Mouse (Mus musculus): ENCODE results near the gene Tpcn1. TPM values are rescaled to one million over a fixed set of nuclear protein-coding genes. Genes with fewer than 3 reads are reported as not detected.

Tpcn1 gene
- polyA plus RNA-seq, 1 experiment from 2014 or later: 14.9 TPM

DNA sequence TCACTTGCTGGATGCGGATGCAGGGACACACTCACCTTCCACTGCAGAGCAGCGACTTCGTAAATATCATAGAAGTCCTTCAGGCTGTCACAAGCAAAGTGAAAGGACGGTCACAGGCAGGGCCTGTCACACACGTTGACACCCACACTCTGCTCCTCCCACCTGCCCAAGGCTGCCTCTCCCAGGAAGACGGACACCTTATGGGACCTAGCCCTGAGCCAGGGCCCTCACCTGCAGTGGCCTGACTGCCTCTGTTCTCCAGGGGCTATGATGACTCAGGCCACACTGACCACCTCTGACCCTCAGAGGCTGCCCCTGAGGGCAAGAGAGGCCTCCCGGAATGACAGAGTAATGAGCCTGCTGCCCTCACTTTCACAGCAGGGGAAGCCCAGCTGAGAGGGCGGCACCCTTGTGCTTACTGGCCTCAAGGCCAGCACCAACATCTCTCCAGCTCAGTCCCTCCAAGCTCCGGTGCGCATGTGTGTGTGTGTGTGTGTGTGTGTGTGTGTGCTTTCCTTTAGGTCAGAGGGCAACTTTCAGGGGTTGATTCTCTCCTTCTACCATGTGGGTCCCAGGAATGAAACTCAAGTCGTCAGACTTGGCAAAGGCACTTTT, 40.1 kb downstream of the Tpcn1 start:
- H3K27ac ChIP-seq (ENCODE audit: low read depth, low read length): no peak overlapping the region
- H3K9ac ChIP-seq (ENCODE audit: low read length): no peak overlapping the region
- no peak overlapping the region for H3K4me3 ChIP-seq (ENCODE audit: low read depth, low read length)
- H3K27me3 ChIP-seq (ENCODE audit: control insufficient read depth, insufficient read depth, low read length): no peaks in the 10 kb centered on the region
- no peaks in the 10 kb centered on the region for H3K9me3 ChIP-seq (ENCODE audit: control insufficient read depth, low read length)
- no peak overlapping the region for H3K4me2 ChIP-seq (ENCODE audit: low read depth)
- WGBS: 65% methylated on average over 11 of the region's 11 CpGs
- H3K4me1 ChIP-seq (ENCODE audit: control insufficient read depth, insufficient read depth, low read length): 0 out of 2 replicates have a peak, but pooled peaks cover 2% of the 10 kb centered on the region
- ATAC-seq (ENCODE audit: insufficient read depth, low FRiP score, low TSS enrichment): no peak
- DNase-seq (ENCODE audit: low spot score): no peak
- peaks cover 6% of the 10 kb centered on the region for H3K36me3 ChIP-seq (ENCODE audit: control insufficient read depth, insufficient read depth, low read length)

DNA sequence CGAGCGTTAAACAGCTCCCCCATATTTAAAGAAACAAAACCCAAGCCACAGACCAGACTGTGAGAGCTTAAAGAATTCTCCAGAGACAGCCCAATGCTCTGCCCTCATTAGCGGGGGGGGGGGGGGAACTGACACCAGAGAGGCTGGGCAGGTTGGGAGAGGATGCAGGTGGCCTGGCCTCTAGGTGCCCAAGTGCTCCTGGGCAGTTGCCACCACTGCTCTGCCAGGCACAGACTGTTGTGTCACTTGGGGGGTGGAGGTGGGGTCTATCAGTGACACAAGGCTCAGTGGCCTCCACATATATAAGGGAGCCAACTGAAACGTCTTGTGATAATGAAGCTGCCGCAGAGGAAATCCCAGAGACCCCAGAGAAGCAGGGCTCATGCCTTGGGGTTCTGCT, 51.8 kb downstream of the Tpcn1 start:
- H3K4me3 ChIP-seq (ENCODE audit: low read depth, low read length): no peak overlapping the region
- no peaks in the 10 kb centered on the region for H3K9me3 ChIP-seq (ENCODE audit: control insufficient read depth, low read length)
- H3K9ac ChIP-seq (ENCODE audit: low read length): no peak overlapping the region
- H3K27me3 ChIP-seq (ENCODE audit: control insufficient read depth, insufficient read depth, low read length): no peaks in the 10 kb centered on the region
- peaks cover 4% of the 10 kb centered on the region for H3K36me3 ChIP-seq (ENCODE audit: control insufficient read depth, insufficient read depth, low read length)
- no peak overlapping the region for H3K27ac ChIP-seq (ENCODE audit: low read depth, low read length)
- ATAC-seq (ENCODE audit: insufficient read depth, low FRiP score, low TSS enrichment) (no peak), DNase-seq (ENCODE audit: low spot score) (no peak)
- H3K4me1 ChIP-seq (ENCODE audit: control insufficient read depth, insufficient read depth, low read length): peaks cover 3% of the 10 kb centered on the region
- H3K4me2 ChIP-seq (ENCODE audit: low read depth): no peak overlapping the region
- 83% methylated on average over 5 of the region's 5 CpGs for WGBS

DNA sequence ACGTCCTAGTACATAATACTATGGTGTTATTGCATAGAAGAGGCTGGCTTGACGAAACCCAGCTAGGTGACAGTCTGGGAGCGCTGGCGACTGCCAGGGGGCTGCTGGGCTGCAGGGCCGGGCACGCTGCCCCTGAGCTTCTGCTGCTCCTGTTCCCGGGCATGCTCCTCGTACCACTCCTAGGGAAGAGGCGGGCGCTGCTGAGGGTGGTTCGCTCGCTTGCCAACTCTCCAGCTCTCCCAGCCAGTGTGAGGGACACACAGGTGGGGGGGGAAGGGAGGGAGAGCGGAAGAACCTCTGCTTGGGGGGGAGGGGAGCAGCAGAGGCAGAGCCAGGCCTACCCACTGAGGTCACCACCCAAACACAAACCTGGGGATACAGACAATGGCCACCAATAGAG, 52.4 kb downstream of the Tpcn1 start:
- Histone ChIP-seq H3K4me3 (ENCODE audit: low read depth, low read length) (no peak overlapping the region), H3K9me3 (ENCODE audit: control insufficient read depth, low read length) (no peaks in the 10 kb centered on the region), H3K4me2 (ENCODE audit: low read depth) (no peak overlapping the region), H3K27me3 (ENCODE audit: control insufficient read depth, insufficient read depth, low read length) (no peaks in the 10 kb centered on the region), H3K27ac (ENCODE audit: low read depth, low read length) (no peak overlapping the region), H3K4me1 (ENCODE audit: control insufficient read depth, insufficient read depth, low read length) (peaks cover 3% of the 10 kb centered on the region), H3K9ac (ENCODE audit: low read length) (no peak overlapping the region), H3K36me3 (ENCODE audit: control insufficient read depth, insufficient read depth, low read length) (peaks cover 2% of the 10 kb centered on the region; the same call in 1 of the 2 replicates)
- ATAC-seq (ENCODE audit: insufficient read depth, low FRiP score, low TSS enrichment) (no peak), DNase-seq (ENCODE audit: low spot score) (no peak)
- 89% methylated on average over 13 of the region's 13 CpGs for WGBS

DNA sequence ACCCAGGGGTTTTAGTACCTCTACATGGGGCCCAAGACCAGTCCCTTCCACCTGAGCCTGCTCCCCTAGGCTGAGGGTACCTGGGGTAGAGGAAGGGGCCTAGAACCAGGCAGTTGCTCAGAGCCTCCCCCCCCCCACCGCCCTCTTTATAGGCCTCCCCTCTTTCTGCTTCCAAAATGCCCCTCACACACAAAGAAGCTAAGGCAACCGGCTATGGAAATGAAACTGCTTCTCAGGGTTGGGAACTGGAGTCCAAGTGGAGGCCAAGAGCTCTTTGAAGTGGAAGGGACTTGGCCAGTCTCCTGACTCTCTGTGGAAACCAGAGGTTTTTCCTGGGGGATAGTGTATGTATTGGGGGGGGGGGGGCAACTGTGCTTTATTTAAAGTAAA, 53.8 kb downstream of the Tpcn1 start:
- H3K9ac ChIP-seq (ENCODE audit: low read length): no peak overlapping the region

DNA sequence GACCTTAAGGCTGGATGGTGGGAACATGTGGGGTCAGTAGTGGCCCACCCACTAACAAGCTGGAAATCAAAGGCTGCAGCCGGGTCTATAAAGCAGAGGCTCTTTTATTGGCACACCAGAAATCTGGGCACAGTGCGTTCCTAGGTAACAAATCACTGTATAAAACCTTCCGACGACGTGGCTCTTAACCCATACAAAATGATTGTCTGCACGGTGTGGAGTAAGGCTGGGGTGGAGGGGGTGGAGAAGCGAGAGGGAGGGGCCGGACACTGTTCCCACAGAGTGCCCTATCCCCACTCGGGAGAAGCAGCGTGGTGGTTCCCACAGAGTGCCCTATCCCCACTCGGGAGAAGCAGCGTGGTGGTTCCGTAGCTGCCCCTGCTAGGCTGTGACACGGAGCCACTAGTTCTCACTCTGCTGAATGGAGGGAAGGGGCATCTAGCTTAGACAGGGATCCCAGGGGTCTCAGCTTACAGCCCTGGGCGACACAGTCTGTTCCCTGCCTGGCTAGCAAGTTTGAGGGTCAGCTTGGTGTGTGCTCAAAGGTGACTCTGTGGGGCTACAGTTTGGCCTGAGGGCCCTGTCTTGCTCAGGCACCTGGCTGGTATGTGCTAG, 54.3 kb downstream of the Tpcn1 start:
- WGBS: 29% methylated on average over 15 of the region's 15 CpGs
- peaks cover 3% of the 10 kb centered on the region for H3K4me1 ChIP-seq (ENCODE audit: control insufficient read depth, insufficient read depth, low read length)
- peaks cover 2% of the 10 kb centered on the region; the same call in 1 of the 2 replicates for H3K36me3 ChIP-seq (ENCODE audit: control insufficient read depth, insufficient read depth, low read length)
- ATAC-seq (ENCODE audit: insufficient read depth, low FRiP score, low TSS enrichment) (no peak), DNase-seq (ENCODE audit: low spot score) (no peak)
- no peak overlapping the region for H3K4me2 ChIP-seq (ENCODE audit: low read depth)
- H3K9ac ChIP-seq (ENCODE audit: low read length): peak overlapping the region; percentile 29; the same call in 1 of the 2 replicates
- no peak overlapping the region for H3K4me3 ChIP-seq (ENCODE audit: low read depth, low read length)
- no peaks in the 10 kb centered on the region for H3K27me3 ChIP-seq (ENCODE audit: control insufficient read depth, insufficient read depth, low read length)
- no peak overlapping the region for H3K27ac ChIP-seq (ENCODE audit: low read depth, low read length)
- no peaks in the 10 kb centered on the region for H3K9me3 ChIP-seq (ENCODE audit: control insufficient read depth, low read length)

More for the DNA sequence above, 53.8 kb downstream of the Tpcn1 start:
- ATAC-seq (ENCODE audit: insufficient read depth, low FRiP score, low TSS enrichment): no peak
- no peak for DNase-seq (ENCODE audit: low spot score)
- peaks cover 3% of the 10 kb centered on the region for H3K4me1 ChIP-seq (ENCODE audit: control insufficient read depth, insufficient read depth, low read length)
- H3K27ac ChIP-seq (ENCODE audit: low read depth, low read length): 0 out of 2 replicates have a peak overlapping the region, but pooled peaks have one; percentile 8
- H3K4me2 ChIP-seq (ENCODE audit: low read depth): no peak overlapping the region
- H3K9me3 ChIP-seq (ENCODE audit: control insufficient read depth, low read length): no peaks in the 10 kb centered on the region
- peaks cover 2% of the 10 kb centered on the region; the same call in 1 of the 2 replicates for H3K36me3 ChIP-seq (ENCODE audit: control insufficient read depth, insufficient read depth, low read length)
- no peaks in the 10 kb centered on the region for H3K27me3 ChIP-seq (ENCODE audit: control insufficient read depth, insufficient read depth, low read length)
- no peak overlapping the region for H3K4me3 ChIP-seq (ENCODE audit: low read depth, low read length)
- WGBS: 32% methylated on average over 2 of the region's 2 CpGs

DNA sequence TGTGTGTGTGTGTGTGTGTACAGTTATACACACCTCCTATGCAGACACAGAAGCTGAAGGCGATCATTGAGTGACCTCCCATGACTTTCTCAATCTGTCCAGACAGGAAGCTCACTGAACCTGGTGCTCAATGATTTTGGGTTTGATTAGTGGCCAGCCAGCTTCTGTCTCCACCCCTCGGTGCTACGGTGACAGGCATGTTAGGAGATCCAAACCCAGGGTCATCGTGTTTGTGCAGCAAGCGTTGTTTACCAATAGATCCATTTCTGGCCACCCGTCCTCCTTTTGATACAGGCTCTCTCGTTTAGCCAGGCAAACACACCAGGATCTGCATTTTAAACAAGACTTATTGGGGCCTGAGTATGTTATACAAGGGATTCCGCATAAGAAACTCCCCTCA, 56.8 kb downstream of the Tpcn1 start:
- no peaks in the 10 kb centered on the region for H3K9me3 ChIP-seq (ENCODE audit: control insufficient read depth, low read length)
- 92% methylated on average over 8 of the region's 8 CpGs for WGBS
- ATAC-seq (ENCODE audit: insufficient read depth, low FRiP score, low TSS enrichment) (no peak), DNase-seq (ENCODE audit: low spot score) (no peak)
- peaks cover 4% of the 10 kb centered on the region for H3K4me1 ChIP-seq (ENCODE audit: control insufficient read depth, insufficient read depth, low read length)
- no peaks in the 10 kb centered on the region for H3K36me3 ChIP-seq (ENCODE audit: control insufficient read depth, insufficient read depth, low read length)
- no peak overlapping the region for H3K4me3 ChIP-seq (ENCODE audit: low read depth, low read length)
- H3K27me3 ChIP-seq (ENCODE audit: control insufficient read depth, insufficient read depth, low read length): no peaks in the 10 kb centered on the region
- H3K9ac ChIP-seq (ENCODE audit: low read length): no peak overlapping the region
- no peak overlapping the region for H3K4me2 ChIP-seq (ENCODE audit: low read depth)
- no peak overlapping the region for H3K27ac ChIP-seq (ENCODE audit: low read depth, low read length)

DNA sequence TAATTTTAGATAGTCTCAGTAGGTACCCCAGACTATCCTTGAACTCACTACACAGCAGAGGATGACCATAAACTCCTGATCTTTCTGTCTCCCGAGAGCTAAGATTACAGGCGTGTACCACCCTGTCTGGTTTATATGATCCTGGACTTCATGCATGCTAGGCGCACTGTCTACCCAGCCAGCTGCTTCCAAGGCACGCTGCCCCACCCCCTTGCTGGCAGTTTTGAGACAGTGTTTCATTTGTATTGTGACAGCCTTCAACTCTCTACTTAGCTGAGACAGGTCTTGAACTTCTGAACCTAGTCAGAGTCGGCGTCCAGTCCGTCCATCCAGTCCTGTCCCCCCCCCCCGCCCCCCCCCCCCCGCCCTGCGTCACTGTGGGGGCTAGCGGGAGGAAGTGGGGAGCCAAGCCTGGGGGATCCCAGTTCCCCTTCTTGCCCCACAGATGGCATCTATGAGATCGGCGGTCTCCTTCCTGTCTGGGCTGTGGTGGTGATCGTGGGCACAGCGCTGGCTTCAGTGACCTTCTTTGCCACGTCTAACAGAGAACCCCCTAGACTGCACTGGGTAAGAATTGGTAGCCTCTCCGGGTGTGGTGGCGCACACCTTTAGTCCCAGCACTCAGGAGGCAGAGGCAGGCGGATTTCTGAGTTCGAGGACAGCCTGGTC, 61.0 kb downstream of the Tpcn1 start:
- DNase-seq (ENCODE audit: low spot score) (no peak), ATAC-seq (ENCODE audit: insufficient read depth, low FRiP score, low TSS enrichment) (no peak)
- no peaks in the 10 kb centered on the region for H3K27me3 ChIP-seq (ENCODE audit: control insufficient read depth, insufficient read depth, low read length)
- no peaks in the 10 kb centered on the region for H3K9me3 ChIP-seq (ENCODE audit: control insufficient read depth, low read length)
- WGBS: 87% methylated on average over 13 of the region's 20 CpGs
- H3K36me3 ChIP-seq (ENCODE audit: control insufficient read depth, insufficient read depth, low read length): no peaks in the 10 kb centered on the region
- H3K9ac ChIP-seq (ENCODE audit: low read length): no peak overlapping the region
- no peak overlapping the region for H3K4me2 ChIP-seq (ENCODE audit: low read depth)
- H3K4me3 ChIP-seq (ENCODE audit: low read depth, low read length): no peak overlapping the region
- no peak overlapping the region for H3K27ac ChIP-seq (ENCODE audit: low read depth, low read length)
- peaks cover 8% of the 10 kb centered on the region; the same call in 1 of the 2 replicates for H3K4me1 ChIP-seq (ENCODE audit: control insufficient read depth, insufficient read depth, low read length)

DNA sequence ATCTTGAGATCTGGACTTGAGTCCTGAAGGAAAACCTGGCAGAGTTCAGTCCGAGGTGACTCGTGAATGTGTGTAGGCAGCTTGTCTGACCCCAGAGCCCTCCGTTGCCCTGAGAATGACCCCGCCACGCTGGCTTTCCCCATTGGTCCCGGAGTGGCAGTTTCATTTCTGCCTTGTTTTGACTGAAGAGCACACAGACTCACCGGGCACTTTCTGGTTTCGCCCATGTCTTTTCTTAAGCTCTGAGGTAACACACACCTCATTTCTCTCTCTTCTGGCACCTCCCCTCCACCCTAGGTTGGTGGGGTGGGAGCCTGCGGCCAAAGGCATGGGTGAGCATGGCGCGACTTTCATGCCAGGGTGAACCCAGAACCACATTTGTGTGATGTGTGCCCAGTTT, 62.2 kb downstream of the Tpcn1 start:
- H3K9me3 ChIP-seq (ENCODE audit: control insufficient read depth, low read length): no peaks in the 10 kb centered on the region
- no peak overlapping the region for H3K9ac ChIP-seq (ENCODE audit: low read length)
- no peaks in the 10 kb centered on the region for H3K27me3 ChIP-seq (ENCODE audit: control insufficient read depth, insufficient read depth, low read length)
- peaks cover 8% of the 10 kb centered on the region; the same call in 1 of the 2 replicates for H3K4me1 ChIP-seq (ENCODE audit: control insufficient read depth, insufficient read depth, low read length)
- no peak overlapping the region for H3K4me2 ChIP-seq (ENCODE audit: low read depth)
- no peak overlapping the region for H3K27ac ChIP-seq (ENCODE audit: low read depth, low read length)
- 56% methylated on average over 11 of the region's 11 CpGs for WGBS
- H3K36me3 ChIP-seq (ENCODE audit: control insufficient read depth, insufficient read depth, low read length): no peaks in the 10 kb centered on the region
- no peak overlapping the region for H3K4me3 ChIP-seq (ENCODE audit: low read depth, low read length)
- no peak for ATAC-seq (ENCODE audit: insufficient read depth, low FRiP score, low TSS enrichment)
- DNase-seq (ENCODE audit: low spot score): no peak
